Mouse (Mus musculus): ENCODE data around the gene Gm17490.

GRCm38 (mm10) chr2:11659263-11659662 is 33.2 kb upstream of the Gm17490 start:
- TF ChIP-seq POLR2A (IDR thresholded peaks at IDR 0.05; ENCODE audit: insufficient read length, low read depth), result no peak
- no peak for TF ChIP-seq MYOD1 (IDR thresholded peaks at IDR 0.05; ENCODE audit: control insufficient read depth in 1 of 3, insufficient read length in 2 of 3, low read depth in 2 of 3)
- TF ChIP-seq MYOG (IDR thresholded peaks at IDR 0.05; ENCODE audit: control insufficient read depth in 1 of 3, insufficient read depth in 1 of 3, insufficient read length in 2 of 3, low read depth in 2 of 3), result no peak
- TF ChIP-seq USF1 (IDR thresholded peaks at IDR 0.05; ENCODE audit: low read depth), result no peak
- TF ChIP-seq POLR2AphosphoS2 (IDR thresholded peaks at IDR 0.05; ENCODE audit: insufficient read length, low read depth), result no peak
- TF ChIP-seq CEBPB (IDR thresholded peaks at IDR 0.05; ENCODE audit: insufficient read depth, poor library complexity, severe bottlenecking), result no peak
- TF ChIP-seq E2F4 (IDR thresholded peaks at IDR 0.05; ENCODE audit: insufficient read depth), result no peak
- TF ChIP-seq MAX (IDR thresholded peaks at IDR 0.05; ENCODE audit: low read depth), result no peak
- TF ChIP-seq TCF12 (IDR thresholded peaks at IDR 0.05; ENCODE audit: insufficient read depth, poor library complexity, severe bottlenecking), result no peak
- TF ChIP-seq SRF (IDR thresholded peaks at IDR 0.05; ENCODE audit: control insufficient read depth, insufficient read length, low read depth), result no peak
